Mouse (Mus musculus): Measurements from ENCODE around the gene Map4k3.

DNA sequence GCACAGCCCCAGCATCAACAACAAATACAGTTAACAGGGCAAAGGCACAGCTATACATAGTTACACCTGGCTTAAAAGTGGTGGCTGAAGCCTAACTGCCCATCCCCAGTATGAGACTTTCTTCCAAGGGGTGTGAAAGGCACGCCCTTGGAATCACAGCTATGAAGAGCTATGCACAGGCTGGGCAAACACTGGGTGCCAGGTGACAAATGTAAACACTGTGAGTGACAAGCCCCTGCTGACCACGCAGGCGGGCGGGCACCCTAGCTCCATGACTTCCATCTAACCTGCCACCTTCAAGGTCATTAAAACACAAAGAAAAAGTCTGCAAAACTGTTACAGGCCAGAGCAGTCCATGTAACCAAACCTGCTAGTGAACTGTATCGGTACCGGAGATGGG, 19.5 kb downstream of the Map4k3 start:
- TF ChIP-seq POU5F1 (IDR thresholded peaks at IDR 0.05; ENCODE audit: borderline replicate concordance, low read length) (no peak), CTCF (conservative IDR thresholded peaks at IDR 0.05; ENCODE audit: low read length) (no peak), NANOG (IDR thresholded peaks at IDR 0.05; ENCODE audit: borderline replicate concordance, low read length) (no peak)
